ENCODE assay signal across 14 mouse cellular contexts in genomic region chr3:101590380-101590779, GRCm38 (mm10).
"Had no signal": no experiment of that assay in that cellular context is flagged by ENCODE, and none has a peak within 500 bp of the region (broad histone marks: within the 10 kb centered on the region; RNA-seq: fewer than 3 reads in every experiment).

No protein-coding gene starts in this region.

- H3K4me1 ChIP-seq: liver, embryonic 12.5 days had no signal

- DNase-seq: kidney, postnatal 10 days; lung, embryonic 14.5 days; lung, postnatal 10 days; lung, postnatal 4 days; midbrain, embryonic 14.5 days; right cerebral cortex, adult 18-20 months; right cerebral cortex, postnatal 25 days; thymus, postnatal 36 days had no signal

- H3K27me3 ChIP-seq: limb, embryonic 15.5 days; liver, embryonic 12.5 days; neural tube, embryonic 15.5 days had no signal

- H3K4me2 ChIP-seq: limb, embryonic 15.5 days; liver, embryonic 12.5 days; lung, embryonic 14.5 days; neural tube, embryonic 15.5 days had no signal

- H3K9me3 ChIP-seq: limb, embryonic 15.5 days; liver, embryonic 12.5 days; midbrain, embryonic 10.5 days; neural tube, embryonic 15.5 days had no signal

- H3K9ac ChIP-seq: limb, embryonic 15.5 days; liver, embryonic 12.5 days; lung, embryonic 14.5 days; neural tube, embryonic 15.5 days had no signal

- H3K27ac ChIP-seq: left cerebral cortex, adult 2 months; limb, embryonic 15.5 days; liver, embryonic 12.5 days; midbrain, embryonic 10.5 days; neural tube, embryonic 15.5 days had no signal

- H3K4me3 ChIP-seq: left cerebral cortex, adult 2 months; limb, embryonic 15.5 days; liver, embryonic 12.5 days; midbrain, embryonic 10.5 days; myocyte; neural tube, embryonic 15.5 days had no signal

- ATAC-seq: liver, embryonic 12.5 days had no signal
